Mouse (Mus musculus): Measurements from ENCODE around the gene Cyp4f39.

The Cyp4f39 gene

DNA sequence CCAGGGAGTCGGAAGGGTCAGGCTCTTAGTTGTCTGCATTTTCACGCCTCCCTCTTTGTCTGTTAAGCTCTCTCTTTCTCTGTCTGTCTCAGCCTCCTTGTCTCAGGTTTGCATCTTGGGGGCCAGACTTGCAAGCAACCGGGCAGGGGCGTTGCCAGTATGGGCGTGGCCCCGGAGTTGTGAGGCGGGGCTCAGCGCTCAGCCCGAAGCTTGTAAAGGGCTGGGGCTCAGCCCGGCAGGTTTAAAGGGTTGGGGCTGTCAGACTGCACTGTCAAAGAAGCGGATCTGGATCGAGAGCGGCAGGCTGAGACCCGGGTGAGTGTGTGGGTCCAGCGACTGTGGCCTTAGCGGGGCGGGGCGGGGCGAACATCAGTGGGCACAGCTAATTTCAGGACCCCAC is at the start of gene Cyp4f39:
Cyp4f39 (plus strand) TSS at position 242 of the 400 bp plus-strand sequence.
- peak; percentile 8 for DNase-seq (ENCODE audit: low read depth, low spot score)

DNA sequence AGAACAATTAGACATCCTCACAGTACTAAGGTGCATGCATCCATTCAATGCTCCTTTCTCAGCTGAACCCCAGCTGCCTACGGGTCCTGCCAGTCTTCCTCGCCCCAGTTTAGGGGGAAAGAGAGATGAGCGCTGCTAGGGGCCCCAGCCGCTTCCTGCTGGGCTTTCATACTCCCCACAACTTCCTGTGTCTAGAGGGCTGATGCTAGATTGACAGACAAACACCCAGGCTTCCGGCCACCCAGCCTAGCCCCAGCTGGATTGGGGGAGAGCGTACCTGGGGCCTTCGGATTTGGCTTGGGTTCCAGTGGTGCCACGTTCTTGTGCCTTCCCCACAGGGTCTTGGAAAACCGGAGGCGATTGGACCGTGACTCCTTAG is 49.8 kb upstream of the Cyp4f39 start:
- no peak for DNase-seq (ENCODE audit: low read depth, low spot score)

DNA sequence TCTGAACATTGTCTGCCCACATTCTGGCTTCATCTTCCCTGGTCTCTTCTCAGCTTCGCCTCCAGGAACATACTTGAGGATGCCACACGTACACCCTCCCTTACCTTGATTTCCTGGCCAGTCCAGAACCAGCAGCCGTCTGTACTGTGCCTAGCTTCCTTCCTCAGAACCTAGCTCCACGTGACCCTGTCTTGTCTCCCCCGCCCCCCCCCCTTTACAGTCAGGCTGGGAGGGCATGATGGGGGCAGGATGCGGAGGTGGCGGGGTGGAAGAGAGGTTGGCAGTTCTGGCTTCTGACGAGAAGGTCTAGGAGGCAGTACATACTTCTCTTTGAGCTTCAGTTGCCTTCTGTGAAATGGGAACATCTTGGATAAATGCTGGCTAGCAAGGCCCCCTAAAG is 49.1 kb upstream of the Cyp4f39 start, which contains the start of gene Rasal3:
Rasal3 (minus strand) TSS at position 167 of the 400 bp plus-strand sequence.
- DNase-seq (ENCODE audit: low read depth, low spot score), result no peak

DNA sequence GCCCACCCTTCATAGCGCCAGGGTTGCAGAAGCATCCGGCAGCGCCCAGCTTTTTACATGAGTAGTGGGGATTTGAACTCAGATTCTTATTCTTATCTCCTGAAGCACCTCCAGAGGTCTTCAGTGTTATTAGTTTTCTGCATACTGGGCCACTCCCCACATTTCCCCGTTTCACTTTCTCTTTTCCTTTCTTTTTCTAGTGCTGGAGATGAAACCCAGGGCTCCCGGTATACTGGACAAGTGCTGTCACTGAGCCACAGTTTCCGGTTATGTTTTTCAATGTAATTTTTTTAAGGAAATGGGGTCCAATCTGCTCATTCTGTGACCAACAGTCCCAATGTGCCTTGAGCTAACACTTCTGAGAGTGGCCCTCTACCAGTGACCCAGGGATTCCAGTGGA is 40.6 kb upstream of the Cyp4f39 start:
- no peak for DNase-seq (ENCODE audit: low read depth, low spot score)

DNA sequence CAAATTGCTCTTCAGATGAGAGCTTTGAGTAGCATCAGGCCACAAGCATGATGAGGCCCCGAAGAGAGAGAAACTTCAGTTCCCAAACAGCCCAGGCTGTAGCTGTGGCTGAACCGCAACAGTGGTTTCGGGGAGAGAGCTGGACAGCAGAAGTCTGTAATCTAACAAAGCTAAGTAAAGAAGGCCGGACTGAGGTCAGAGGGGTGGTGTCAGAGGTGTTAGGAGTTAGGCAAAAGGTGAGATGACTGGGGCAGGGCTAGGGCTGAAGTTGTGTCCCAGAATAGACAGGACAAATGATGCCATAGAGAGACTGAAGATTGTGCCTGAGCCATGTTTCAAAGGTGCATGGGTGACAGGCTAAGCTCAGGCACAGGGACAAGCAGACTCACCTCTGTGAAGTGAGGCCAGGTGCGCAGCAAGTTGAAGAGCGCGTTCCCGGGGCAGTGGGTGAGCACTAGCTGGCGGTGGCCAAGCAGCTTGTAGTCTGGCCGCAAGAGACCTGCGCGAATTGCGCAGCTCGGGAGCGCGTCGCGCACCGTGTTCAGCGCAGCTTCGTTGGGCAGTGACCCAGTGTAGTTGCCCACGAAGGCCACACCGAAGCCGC is 37.0 kb upstream of the Cyp4f39 start:
- DNase-seq (ENCODE audit: low read depth, low spot score), result no peak

DNA sequence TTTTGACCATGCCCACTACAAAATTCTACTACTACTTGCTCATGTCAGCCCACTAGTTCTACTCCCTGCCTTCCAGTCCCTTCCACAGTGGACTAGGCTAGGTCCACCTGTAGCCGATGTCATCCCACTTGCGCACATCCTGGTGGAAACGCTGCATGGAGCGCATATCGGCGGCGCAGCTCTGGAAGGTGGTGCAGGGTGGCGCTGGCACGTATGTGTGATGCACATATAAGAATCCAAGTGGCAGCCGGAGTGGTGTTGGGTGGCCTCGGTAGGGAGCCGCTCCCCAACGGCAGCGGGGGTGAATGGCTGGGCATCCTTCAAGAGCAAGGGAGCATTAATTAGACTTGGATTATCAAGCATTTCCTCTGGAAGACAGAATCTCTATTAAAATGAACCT is 35.8 kb upstream of the Cyp4f39 start:
- no peak for DNase-seq (ENCODE audit: low read depth, low spot score)

DNA sequence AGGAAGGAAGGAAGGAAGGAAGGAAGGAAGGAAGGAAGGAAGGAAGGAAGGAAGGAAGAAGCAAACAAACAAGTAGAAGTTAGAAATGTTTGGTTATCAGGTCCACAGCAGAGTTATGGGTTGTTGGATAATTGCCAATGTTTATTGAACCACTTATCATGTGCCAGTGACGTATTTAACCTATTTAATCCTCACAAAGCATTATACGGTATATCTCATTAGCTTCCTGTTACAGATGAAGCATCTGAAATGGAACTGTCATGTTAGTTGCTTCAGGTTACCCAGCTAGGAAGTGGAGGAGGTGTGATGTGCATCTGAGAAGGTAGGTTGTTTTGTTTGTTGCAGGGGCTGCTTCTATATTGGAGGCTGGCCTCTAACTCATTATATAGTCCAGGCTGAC is 32.5 kb upstream of the Cyp4f39 start:
- DNase-seq (ENCODE audit: low read depth, low spot score), result no peak

DNA sequence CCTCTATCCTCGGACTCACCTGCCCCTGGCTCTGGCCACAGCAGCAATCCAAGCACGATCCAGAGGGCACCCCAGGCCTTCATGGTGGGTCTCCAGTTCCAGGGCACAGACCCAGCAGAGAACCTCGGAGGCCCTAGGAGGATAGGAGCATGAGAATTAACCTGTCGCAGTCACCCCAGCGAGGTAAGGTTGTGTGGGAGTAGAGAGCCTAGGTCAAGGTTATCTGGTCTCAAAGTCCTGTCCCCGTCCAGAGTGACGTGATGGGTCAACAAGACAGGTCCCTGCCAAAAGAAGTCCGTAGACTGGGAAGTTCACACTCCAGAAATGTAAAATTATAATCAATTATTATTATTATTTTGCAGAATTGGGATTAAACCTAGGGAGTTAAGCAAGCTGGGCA is 31.7 kb upstream of the Cyp4f39 start:
- DNase-seq (ENCODE audit: low read depth, low spot score), result no peak

DNA sequence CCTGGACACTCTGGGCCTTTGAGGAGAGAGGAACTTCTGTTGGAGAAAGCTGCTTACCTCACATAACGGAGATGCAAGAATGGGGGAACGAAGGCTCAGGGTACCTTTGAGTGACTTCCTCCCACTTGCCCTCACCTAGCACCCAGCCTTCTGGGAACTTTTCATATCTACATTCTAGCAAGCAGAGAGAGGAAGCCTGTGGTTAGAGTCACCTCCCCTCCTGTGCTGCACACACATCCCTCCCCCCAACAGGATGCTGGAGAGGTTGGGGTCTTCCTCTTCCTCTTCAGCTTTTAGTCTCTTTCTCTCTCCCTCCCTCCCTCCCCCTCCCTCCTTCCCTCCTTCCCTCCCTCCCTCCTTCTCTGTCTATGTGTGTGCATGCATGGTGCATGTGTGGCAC is 28.5 kb upstream of the Cyp4f39 start, which contains the start of gene Pglyrp2:
Pglyrp2 (minus strand) TSS at position 134 of the 400 bp plus-strand sequence.
- no peak for DNase-seq (ENCODE audit: low read depth, low spot score)

DNA sequence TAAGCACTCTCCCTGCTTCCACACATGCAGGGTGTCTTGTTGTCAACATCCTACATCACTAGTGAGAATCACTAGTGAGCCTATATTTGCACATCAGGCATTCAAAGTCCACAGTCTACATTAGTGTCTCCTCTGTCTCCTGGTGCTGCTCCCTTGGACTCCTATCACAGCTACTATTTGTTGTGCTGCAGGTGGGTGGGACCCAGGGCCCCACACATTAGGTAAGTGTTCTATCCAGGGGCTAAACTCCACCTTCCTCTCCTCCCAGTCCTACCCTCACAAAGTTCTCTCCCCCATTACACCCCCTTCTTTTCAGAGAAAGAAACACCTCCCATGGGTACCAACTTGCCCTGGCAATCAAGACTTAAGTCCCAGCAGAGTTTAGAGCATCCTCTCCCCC is 25.9 kb upstream of the Cyp4f39 start:
- no peak for DNase-seq (ENCODE audit: low read depth, low spot score)

DNA sequence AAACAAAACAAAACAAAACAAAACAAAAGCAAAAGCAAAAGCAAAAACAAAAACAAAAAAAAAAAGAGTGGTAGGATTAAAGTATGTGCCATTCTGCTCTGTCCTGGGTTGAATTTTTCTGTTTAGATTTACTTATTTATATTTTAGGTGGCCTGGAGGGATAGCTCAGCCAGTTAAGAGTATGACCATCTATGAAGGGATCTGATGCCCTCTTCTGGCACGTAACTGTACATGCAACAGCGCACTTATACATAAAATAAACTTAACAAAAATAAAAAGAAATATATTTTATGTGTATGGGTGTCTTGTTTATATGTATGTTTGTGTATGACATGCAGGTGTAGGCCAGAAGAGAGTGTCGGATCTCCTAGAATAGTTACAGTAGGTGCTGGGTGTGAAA is 20.6 kb upstream of the Cyp4f39 start:
- DNase-seq (ENCODE audit: low read depth, low spot score), result peak; percentile 4

DNA sequence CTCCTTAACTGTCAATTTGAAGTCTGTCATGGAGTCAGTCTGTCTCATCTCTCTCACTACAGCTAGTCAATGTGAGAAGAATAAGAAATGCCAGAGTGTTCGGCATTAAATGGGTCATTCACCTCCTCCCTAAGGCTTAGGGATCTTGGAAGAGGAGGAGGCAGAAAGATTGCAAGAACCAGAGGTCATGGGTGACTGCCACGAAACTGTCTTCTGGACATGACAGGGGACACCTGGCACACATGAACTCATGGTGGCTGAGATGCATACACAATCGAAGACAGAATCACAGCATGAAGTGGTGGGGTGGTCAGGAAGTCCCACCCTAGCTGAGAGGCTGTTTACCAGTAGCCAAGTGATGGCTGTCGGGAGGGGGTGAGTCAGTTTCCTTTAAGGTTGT is 18.2 kb upstream of the Cyp4f39 start:
- no peak for DNase-seq (ENCODE audit: low read depth, low spot score)

DNA sequence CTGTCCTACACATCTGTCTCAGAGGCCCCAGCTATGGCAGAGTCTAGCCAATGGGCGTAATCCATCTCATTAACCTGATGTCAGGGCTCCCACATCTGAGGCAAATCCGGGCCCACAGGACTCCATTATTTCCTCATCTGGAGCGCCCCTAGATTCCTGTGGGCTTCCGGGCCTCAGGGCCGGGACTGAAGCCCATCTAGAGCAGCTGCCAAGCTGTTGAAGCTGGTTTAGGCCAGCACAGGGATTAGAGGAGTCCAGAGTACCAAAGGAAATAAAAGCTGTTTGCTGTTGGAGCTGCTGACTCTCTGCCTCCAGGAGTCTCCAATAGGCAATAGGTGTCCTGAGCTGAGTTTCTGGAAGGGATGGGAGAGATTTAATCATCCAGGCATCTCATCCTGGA is 17.4 kb upstream of the Cyp4f39 start:
- DNase-seq (ENCODE audit: low read depth, low spot score), result no peak

DNA sequence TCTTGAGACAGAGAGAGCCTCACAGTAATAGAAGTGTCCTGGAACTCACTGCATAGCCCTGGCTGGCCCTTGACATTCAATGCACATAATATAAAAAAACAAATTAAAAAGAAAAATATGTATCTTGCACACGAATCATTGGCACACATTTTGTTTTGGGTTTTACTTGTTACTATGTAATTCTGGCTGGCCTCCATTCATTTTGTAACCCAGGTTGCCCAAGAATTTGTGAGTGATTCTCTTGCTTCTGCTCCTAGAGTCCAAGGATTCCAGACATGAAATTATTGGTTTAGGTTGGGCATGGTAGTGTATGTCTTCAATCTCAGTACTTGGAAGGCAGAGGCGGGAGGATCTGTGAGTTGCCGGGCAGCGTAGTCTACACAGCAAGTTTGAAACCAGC is 15.4 kb upstream of the Cyp4f39 start:
- DNase-seq (ENCODE audit: low read depth, low spot score), result no peak

DNA sequence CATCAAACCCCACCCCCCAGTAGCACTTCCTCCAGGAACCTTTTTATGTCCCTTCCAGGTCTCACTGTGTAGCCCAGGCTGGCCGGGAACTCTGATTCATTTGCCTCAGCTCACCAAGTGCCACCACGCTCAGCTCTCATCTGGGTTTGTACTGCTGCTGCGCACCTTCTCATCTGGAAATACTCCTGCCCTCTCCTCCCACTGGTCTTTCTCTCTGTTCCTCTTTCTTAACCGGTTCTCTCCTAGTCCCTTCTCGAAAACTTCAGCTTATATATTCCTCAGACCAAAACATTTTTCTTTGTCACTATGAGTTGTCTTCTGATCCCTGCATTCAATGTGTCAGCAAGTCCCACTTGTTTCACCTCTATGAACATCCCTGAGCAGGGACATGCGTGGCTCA is 9.3 kb upstream of the Cyp4f39 start:
- DNase-seq (ENCODE audit: low read depth, low spot score), result no peak

DNA sequence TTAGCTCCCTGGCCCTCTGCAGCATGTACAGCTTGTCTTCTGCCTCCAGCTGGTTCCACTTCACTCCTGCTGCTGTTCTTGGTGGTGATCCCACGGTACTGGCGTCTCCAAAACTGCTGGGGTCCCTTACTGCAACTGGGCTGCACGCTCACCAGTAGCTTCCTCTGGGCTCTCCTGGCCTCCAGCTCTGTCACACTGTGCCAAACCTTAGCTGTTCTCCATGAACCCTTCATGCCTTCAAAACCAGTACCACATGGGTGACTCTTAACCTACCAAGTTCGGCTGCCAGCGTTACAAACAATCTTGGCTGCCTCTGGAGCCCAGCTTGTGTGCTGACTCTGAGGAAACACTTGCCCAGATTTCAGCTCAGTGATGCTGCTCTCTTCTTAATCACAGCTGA is 7.5 kb upstream of the Cyp4f39 start:
- DNase-seq (ENCODE audit: low read depth, low spot score), result no peak

DNA sequence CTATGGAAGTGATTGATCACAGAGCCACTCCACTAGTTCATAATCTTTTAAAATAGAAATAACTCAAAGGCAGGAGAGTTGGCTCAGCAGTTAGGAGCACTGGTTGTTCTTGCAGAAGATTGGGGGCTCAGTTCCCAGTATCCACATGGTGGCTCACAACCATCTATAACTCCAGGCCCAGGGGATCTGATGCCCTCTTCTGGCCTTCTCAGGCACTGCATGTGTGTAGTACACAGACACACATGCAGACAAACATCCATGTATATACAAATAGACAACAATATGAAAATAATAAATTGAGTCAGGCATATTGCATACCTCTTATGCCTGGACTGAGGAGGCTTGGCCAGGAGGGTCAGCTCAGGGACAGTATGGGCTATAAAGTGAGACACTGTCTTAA is 5.3 kb upstream of the Cyp4f39 start:
- no peak for DNase-seq (ENCODE audit: low read depth, low spot score)

DNA sequence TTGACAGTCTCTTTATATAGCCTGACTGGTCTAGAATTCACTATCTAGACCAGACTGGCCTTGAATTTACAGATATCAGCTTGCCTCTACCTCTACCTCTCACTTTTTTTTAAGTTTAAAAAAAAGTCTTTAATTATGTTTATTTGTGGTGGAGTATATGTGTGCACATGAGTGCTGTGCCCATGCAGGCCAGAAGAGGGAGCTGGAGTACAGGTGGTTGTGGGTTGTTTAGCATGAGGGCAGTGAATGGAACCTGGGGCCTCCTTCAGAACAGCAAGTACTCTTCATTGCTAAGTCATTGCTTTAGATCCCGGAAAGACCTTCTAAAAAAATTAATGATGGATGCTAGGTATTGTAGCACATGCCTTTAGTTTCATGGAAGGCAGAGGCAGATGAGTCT is 3.5 kb upstream of the Cyp4f39 start:
- no peak for DNase-seq (ENCODE audit: low read depth, low spot score)

DNA sequence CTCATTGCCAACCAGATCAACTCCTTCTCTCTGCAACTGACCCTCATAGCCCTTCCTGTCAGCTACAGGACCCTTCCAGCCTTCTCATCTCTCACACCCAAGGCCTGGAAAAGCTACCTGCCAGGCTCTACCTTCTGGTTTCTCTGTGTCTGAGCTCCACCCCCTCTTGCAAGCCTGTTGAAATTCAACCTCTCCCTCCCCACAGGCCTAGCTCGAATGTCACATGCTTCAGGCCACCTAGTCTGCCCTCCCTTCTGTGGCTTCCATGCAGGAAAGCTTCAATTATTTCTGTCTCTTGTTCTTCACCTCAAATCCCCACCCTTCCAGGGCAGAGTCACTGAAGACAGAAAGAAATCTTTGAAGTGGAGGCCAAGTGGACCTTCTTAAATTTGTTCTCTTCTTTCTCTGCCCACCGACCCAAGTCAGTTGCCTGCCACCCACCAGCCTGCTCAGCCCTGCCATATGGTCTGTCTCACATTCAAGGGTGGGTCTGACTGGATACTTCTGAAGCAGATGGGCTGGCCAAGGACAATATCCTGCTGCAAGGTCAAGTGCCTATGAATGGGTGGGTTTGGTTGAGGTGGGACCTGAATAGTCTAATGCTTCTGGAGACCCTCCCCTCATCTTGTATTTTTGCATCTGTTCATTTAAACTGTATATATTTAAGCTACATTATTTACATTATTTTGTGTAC is 1.5 kb upstream of the Cyp4f39 start:
- no peak for DNase-seq (ENCODE audit: low read depth, low spot score)

DNA sequence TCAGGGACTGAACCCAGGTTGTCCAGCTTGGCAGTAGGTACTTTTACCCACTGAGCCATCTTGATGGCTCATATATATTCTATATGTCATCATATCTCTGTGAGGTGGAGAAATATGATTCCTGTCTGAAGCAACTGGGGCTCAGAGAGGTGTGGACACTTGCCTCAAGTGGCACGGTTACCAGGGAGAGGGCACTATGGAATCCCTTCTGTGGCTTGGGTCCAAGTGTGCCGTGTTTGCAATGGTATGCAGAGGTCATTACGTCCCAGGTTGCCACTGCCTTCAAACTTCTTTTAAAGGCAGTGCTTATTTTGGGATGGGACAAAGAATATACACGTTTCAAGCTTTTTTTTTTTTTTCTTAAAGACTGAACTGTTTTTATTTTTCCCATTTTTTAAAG is 1.7 kb downstream of the Cyp4f39 start:
- no peak for DNase-seq (ENCODE audit: low read depth, low spot score)

DNA sequence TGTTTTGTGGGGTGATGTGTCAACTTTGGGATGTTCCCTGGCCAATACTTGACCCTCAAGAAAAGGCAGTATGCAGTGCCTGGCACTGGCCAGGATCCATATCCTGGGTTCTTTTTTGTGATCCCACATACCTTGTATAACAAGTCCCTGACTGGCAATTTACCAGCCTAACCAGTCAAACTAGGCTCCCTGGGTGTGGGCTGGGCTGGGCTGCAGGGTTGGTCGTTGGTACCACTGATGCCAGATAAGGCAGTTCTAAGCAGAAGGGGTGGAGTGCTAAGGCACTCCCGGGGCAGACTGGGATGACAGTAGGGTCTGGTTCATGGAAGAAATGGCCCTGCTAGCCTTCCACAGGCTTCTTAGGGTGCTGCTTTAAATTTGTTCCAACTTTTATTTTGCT is 2.5 kb downstream of the Cyp4f39 start:
- no peak for DNase-seq (ENCODE audit: low read depth, low spot score)

DNA sequence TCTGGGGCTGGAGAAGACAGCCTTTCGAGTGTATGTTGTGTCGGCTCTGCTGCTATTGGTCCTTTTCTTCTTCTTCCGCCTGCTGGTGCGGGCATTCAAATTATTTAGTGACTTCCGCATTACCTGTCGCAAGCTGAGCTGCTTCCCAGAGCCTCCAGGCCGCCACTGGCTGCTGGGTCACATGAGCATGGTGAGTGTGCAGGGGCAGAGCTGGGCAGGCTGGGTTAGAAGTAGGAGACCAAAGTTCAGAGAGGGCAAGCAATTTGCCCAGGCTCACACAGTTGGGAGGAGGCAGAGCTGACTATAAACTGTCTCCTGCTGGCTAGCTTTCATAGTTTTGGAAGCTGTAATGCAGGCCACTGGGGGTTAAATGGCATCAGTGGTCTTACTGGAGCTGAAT is 16.0 kb downstream of the Cyp4f39 start:
- no peak for DNase-seq (ENCODE audit: low read depth, low spot score)

DNA sequence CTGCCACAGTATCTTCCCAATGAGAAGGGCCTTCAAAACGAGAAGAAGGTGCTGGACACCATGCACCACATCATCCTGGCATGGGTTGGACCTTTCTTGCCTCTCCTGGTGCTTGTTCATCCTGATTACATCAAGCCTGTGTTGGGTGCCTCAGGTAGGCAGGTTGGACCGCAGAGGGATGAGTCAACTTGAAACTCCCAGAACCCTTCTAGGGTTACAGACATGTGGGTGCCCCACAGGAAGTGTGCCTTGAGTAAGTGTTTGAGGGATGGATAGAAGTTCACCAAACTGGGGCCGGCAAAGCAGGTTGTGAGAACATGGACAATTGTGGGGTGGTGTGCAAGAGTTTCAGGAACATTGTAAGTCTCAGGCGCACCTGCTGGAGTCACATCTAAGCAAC is 18.3 kb downstream of the Cyp4f39 start:
- DNase-seq (ENCODE audit: low read depth, low spot score), result no peak

DNA sequence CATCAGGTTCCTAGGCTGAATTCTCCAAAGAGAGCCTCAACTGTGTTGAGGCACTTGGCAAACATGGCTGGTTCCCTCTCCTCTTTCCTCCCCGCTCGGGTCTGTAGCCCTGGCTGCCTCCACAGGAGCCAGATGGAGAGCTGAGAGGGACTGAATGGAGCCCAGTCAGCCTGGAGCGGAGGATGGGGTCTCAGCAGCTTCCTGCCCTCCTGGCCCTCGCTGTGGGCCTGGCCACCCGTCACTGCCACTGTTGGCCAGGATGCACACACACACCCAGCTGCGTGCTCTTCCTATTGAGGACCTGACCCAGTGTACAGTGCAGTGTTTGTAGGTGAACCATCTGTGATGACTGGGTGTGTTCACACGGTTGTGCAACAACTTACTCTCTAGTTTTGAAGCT is 19.7 kb downstream of the Cyp4f39 start:
- DNase-seq (ENCODE audit: low read depth, low spot score), result no peak

All from embryo, embryonic 11.5 days (tissue).